Mouse (Mus musculus): ENCODE measurements around the gene Teddm1b. TPM values are rescaled to one million over a fixed set of nuclear protein-coding genes. Genes with fewer than 3 reads are reported as not detected.
"Not testable (repeated sequence)": the region's sequence is repeated elsewhere in the genome, so short reads cannot be mapped to it uniquely, and the experiment has no call there.

Gene Teddm1b
- 0.11 and 0.24 TPM in 2 replicates for polyA plus RNA-seq (2015; fragmentation: Nextera tagmentation; extraction: Ambion mirVana)

DNA sequence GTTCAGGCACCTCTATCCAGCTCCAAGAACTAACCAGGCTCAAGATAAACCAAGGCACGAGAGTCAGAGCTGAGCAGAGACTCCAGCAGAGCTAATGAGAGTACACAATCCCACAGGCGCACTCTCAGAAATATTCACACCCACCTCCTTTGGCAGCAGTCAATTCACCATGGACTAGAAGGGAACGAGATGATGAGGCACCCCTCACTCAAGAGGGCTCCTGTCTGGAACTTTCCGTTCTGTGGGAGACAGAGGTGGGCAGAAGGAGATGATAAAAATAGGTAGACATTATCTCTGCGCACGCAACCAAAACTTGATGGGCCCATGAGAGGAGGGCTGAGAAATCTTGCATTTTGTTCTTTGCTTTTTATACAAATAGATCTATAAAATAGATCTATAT is at the start of gene Teddm1b:
Teddm1b (plus strand) TSS at position 301 of the 400 bp plus-strand sequence.
- Histone ChIP-seq H3K27me3 (no peaks in the 10 kb centered on the region), H3K27ac (no peak within 1 kb of the TSS), H3K4me1 (no peaks in the 10 kb centered on the region), H3K36me3 (no peaks in the 10 kb centered on the region), H3K9ac (no peak within 1 kb of the TSS), H3K4me3 (no peak within 1 kb of the TSS), H3K9me3 (no peaks in the 10 kb centered on the region), H3K4me2 (replicated peaks) (no peak within 1 kb of the TSS)
- WGBS, result 86% methylated on average over 6 of the region's 6 CpGs
- no peak for ATAC-seq (ENCODE audit: low FRiP score, low read depth)

- Histone ChIP-seq H3K4me2 (replicated peaks) (no peak overlapping the region), H3K9ac (no peak overlapping the region), H3K4me1 (no peaks in the 10 kb centered on the region), H3K36me3 (no peaks in the 10 kb centered on the region), H3K27ac (no peak overlapping the region), H3K27me3 (no peaks in the 10 kb centered on the region), H3K9me3 (no peaks in the 10 kb centered on the region), H3K4me3 (no peak overlapping the region)
- WGBS, result 76% methylated on average over 4 of the region's 4 CpGs
- ATAC-seq (ENCODE audit: low FRiP score, low read depth), result no peak
Observed at GRCm38 (mm10) chr1:153830746-153831145, 43.4 kb upstream of the Teddm1b start.

DNA sequence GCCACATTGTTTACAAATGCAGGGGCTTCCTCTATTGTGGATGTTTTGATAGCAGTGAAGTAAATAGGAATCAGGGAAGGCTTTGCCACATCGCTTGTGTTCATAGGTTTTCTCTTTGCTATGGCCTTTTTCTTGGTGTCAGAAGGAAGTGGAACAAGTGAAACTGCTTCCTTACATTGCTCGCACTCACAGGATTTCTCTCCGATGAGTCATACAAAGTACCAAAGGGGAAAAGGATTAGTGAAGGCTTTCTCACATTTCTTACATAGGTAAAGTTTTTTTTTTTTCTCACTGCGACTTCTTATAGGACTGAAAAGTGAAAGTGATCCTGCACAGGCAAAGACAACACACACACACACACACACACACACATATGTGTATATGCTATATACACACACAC is 38.1 kb upstream of the Teddm1b start:
- ATAC-seq (ENCODE audit: low FRiP score, low read depth), result no peak
- 75% methylated on average over 4 of the region's 4 CpGs for WGBS
- H3K27me3 ChIP-seq, result no peaks in the 10 kb centered on the region
- no peak overlapping the region for H3K4me3 ChIP-seq
- H3K9ac ChIP-seq, result no peak overlapping the region
- H3K4me2 ChIP-seq (replicated peaks), result no peak overlapping the region
- H3K36me3 ChIP-seq, result no peaks in the 10 kb centered on the region
- no peak overlapping the region for H3K27ac ChIP-seq
- no peaks in the 10 kb centered on the region for H3K4me1 ChIP-seq
- no peaks in the 10 kb centered on the region for H3K9me3 ChIP-seq

DNA sequence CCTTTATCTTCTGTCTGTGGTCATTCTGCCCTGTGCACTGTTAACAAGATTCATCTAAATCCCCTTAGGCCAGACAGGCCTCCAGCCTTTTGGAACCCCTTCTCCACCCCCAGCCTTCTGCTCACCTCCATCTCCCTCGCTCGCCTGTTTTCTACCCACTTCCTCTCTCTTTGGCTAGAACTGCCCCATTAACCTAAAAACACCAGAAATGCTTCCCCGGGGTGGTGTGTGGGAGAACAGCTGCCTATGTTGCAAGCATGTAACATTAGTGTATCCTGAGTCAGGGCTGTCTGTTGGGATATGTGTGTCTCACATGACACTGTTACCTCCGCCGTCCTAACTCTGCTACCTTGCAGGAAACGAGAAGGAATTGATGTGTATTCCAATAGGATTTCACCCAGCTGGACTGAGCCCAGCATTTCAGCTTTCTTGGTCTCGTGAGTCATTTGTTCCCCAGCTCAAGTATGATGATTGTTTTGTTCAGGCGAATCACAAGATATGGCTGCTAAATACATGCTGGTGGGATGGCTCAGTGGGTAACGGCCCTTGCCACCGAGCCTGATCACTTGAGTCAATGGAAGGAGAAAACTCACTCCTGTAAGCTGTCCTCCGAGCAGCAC is 31.9 kb upstream of the Teddm1b start:
- Histone ChIP-seq H3K9ac (no peak overlapping the region), H3K27me3 (no peaks in the 10 kb centered on the region), H3K4me3 (no peak overlapping the region), H3K9me3 (no peaks in the 10 kb centered on the region), H3K4me2 (replicated peaks) (no peak overlapping the region), H3K36me3 (no peaks in the 10 kb centered on the region), H3K27ac (no peak overlapping the region), H3K4me1 (no peaks in the 10 kb centered on the region)
- ATAC-seq (ENCODE audit: low FRiP score, low read depth), result no peak
- 86% methylated on average over 11 of the region's 11 CpGs for WGBS

DNA sequence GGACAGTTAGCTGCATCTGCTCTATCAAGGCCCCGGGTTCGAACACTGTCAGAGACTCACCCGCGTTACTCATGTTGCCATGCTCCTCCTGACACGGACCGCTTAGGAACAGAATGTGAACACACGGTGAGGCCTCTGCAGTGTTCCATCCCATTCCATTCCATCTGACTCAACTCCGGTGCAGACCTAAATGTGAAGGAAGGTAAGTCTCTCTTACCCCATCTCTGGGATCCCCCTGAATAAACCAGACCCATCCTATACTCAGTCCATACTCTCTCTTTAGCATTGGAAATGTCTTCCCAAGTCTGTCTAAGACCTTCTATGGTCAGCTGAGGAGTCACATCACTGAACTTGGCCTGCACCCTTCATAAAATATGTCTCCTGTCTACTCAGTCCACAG is 30.1 kb upstream of the Teddm1b start, which contains the start of gene Rgsl1:
Rgsl1 (minus strand) TSS at position 101 of the 400 bp plus-strand sequence.
- WGBS, result 95% methylated on average over 8 of the region's 8 CpGs

GRCm38 (mm10) chr1:153846420-153846819 is 27.7 kb upstream of the Teddm1b start:
- Histone ChIP-seq H3K4me3 (no peak overlapping the region), H3K9ac (no peak overlapping the region), H3K9me3 (no peaks in the 10 kb centered on the region), H3K27me3 (no peaks in the 10 kb centered on the region), H3K4me2 (replicated peaks) (no peak overlapping the region), H3K4me1 (no peaks in the 10 kb centered on the region; the same call in 1 of the 2 replicates), H3K36me3 (no peaks in the 10 kb centered on the region), H3K27ac (no peak overlapping the region)
- no peak for ATAC-seq (ENCODE audit: low FRiP score, low read depth)
- 87% methylated on average over 7 of the region's 7 CpGs for WGBS

More for the DNA sequence above, 30.1 kb upstream of the Teddm1b start, which contains the start of gene Rgsl1:
- Histone ChIP-seq H3K36me3 (no peaks in the 10 kb centered on the region), H3K9ac (no peak within 1 kb of the TSS), H3K4me1 (no peaks in the 10 kb centered on the region), H3K4me2 (replicated peaks) (no peak within 1 kb of the TSS), H3K9me3 (no peaks in the 10 kb centered on the region), H3K4me3 (no peak within 1 kb of the TSS), H3K27me3 (no peaks in the 10 kb centered on the region), H3K27ac (no peak within 1 kb of the TSS)
- ATAC-seq (ENCODE audit: low FRiP score, low read depth), result no peak

- Histone ChIP-seq H3K4me3 (no peak overlapping the region), H3K36me3 (no peaks in the 10 kb centered on the region), H3K4me1 (no peaks in the 10 kb centered on the region; the same call in 1 of the 2 replicates), H3K27me3 (no peaks in the 10 kb centered on the region), H3K9me3 (no peaks in the 10 kb centered on the region), H3K9ac (no peak overlapping the region), H3K27ac (no peak overlapping the region), H3K4me2 (replicated peaks) (no peak overlapping the region)
- 29% methylated on average over 6 of the region's 6 CpGs for WGBS
- no peak for ATAC-seq (ENCODE audit: low FRiP score, low read depth)
Observed at GRCm38 (mm10) chr1:153846867-153847266, 27.3 kb upstream of the Teddm1b start.

DNA sequence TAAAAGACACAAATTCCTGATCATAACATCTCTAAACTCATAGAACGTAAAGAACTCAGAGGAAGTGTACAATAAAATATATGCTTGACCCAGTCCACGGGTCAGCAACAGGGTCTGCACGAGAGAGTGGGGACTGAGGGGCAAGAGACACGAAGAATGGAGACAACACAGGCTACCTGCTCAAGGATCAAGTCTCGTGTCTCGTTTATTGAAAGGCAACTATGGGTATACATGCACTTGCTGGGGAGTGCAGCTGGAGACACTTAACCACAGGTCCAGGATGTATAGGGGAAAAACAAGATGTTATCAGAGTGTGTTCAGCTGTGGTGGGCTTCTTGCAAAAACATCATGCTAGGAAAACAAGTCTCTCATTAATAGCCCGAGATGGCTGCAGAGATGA is 21.4 kb upstream of the Teddm1b start:
- H3K27ac ChIP-seq; ATAC-seq (ENCODE audit: low FRiP score, low read depth); H3K4me1 ChIP-seq; H3K36me3 ChIP-seq; H3K27me3 ChIP-seq; H3K4me2 ChIP-seq (replicated peaks); H3K9ac ChIP-seq; H3K9me3 ChIP-seq; H3K4me3 ChIP-seq: not testable (repeated sequence)
- WGBS, result 77% methylated on average over 7 of the region's 7 CpGs

DNA sequence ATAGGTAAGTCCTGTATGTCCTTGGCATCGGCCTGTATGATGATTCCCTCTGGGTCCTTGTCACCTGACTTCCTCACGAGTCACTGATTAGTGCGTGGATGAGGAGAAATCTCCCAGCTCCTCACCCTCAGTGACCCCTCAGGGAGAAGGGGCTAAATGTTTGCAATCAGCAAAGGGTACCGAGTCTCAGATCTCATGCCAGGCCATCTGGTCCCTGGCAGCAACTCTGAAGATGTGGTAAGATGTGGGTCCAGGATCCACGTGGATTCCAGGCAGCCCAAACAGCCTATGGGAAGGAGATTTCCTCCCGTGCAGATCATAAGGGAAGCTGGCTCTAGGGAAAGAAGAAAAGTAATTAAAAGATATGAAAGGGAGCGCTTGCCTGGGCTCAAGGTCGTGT is 18.2 kb upstream of the Teddm1b start:
- ATAC-seq (ENCODE audit: low FRiP score, low read depth), result no peak
- Histone ChIP-seq H3K9me3 (no peaks in the 10 kb centered on the region), H3K4me3 (no peak overlapping the region), H3K4me2 (replicated peaks) (no peak overlapping the region), H3K27ac (no peak overlapping the region), H3K9ac (no peak overlapping the region), H3K4me1 (no peaks in the 10 kb centered on the region; the same call in 1 of the 2 replicates), H3K27me3 (no peaks in the 10 kb centered on the region), H3K36me3 (no peaks in the 10 kb centered on the region)
- 70% methylated on average over 8 of the region's 8 CpGs for WGBS

GRCm38 (mm10) chr1:153880391-153880790 is 6.2 kb downstream of the Teddm1b start:
- H3K9ac ChIP-seq; H3K9me3 ChIP-seq; ATAC-seq (ENCODE audit: low FRiP score, low read depth); H3K4me3 ChIP-seq; H3K36me3 ChIP-seq; H3K27ac ChIP-seq; H3K4me1 ChIP-seq; H3K27me3 ChIP-seq; H3K4me2 ChIP-seq (replicated peaks): not testable (repeated sequence)
- WGBS, result 94% methylated on average over 17 of the region's 17 CpGs

GRCm38 (mm10) chr1:153886024-153886633 is 12.0 kb downstream of the Teddm1b start:
- no peaks in the 10 kb centered on the region for H3K36me3 ChIP-seq
- 14% methylated on average over 17 of the region's 17 CpGs for WGBS
- H3K9ac ChIP-seq, result no peak overlapping the region
- peak overlapping the region; percentile 27 for H3K4me2 ChIP-seq (replicated peaks)
- no peak for ATAC-seq (ENCODE audit: low FRiP score, low read depth)
- no peaks in the 10 kb centered on the region for H3K9me3 ChIP-seq
- no peak overlapping the region for H3K27ac ChIP-seq
- H3K4me3 ChIP-seq, result no peak overlapping the region
- H3K4me1 ChIP-seq, result peaks cover 6% of the 10 kb centered on the region; the same call in 1 of the 2 replicates
- no peaks in the 10 kb centered on the region for H3K27me3 ChIP-seq

DNA sequence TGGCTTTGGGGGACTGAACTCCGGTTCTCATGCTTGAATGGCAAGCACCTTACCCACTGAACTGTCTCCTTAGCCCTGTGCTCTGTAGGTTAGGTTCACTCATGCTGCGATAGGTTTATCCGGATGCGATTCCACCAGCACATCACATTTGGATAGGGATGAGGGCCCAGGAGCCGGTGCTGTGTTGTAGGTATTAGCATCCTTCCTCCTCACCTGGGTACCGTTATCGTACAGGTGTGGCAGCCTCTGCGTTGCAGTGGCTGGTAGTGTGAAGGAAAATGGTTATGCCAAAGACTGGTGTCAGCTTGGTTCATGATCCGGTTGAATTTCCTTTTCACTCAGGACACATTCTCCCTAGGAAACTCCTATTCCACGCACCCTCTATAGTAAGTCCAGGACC is 16.0 kb downstream of the Teddm1b start:
- Histone ChIP-seq H3K27ac (no peak overlapping the region), H3K27me3 (peaks cover 4% of the 10 kb centered on the region; the same call in 1 of the 2 replicates), H3K9me3 (no peaks in the 10 kb centered on the region), H3K4me2 (replicated peaks) (no peak overlapping the region), H3K36me3 (no peaks in the 10 kb centered on the region), H3K4me1 (peaks cover 7% of the 10 kb centered on the region), H3K4me3 (no peak overlapping the region), H3K9ac (no peak overlapping the region)
- no peak for ATAC-seq (ENCODE audit: low FRiP score, low read depth)
- 95% methylated on average over 10 of the region's 10 CpGs for WGBS

Data from limb, embryonic 13.5 days (tissue).